Mouse (Mus musculus): ENCODE measurements at regions not wholly inside any gene's neighbourhood (a gene's known extent, or its start where the extent isn't known, plus 50 kb on each side); places are given as distances from the start of the nearest gene placed in this dataset.

- TF ChIP-seq CTCF (conservative IDR thresholded peaks at IDR 0.05; ENCODE audit: low read length) (no peak), POU5F1 (IDR thresholded peaks at IDR 0.05; ENCODE audit: borderline replicate concordance, low read length) (no peak), NANOG (IDR thresholded peaks at IDR 0.05; ENCODE audit: borderline replicate concordance, low read length) (no peak)
- no peaks in the 10 kb centered on the region for H3K36me3 ChIP-seq (ENCODE audit: insufficient read depth, low read length)
- H3K27me3 ChIP-seq (ENCODE audit: insufficient read depth, low read length), result no peaks in the 10 kb centered on the region
- H3K9me3 ChIP-seq (ENCODE audit: low read length), result no peaks in the 10 kb centered on the region
- no peaks in the 10 kb centered on the region for H3K4me1 ChIP-seq (replicated peaks; ENCODE audit: low read depth, low read length)
- no peak overlapping the region for H3K4me3 ChIP-seq (replicated peaks; ENCODE audit: low read length)
These were observed 54.7 kb upstream of the Cpne8 start for GRCm38 (mm10) chr15:90733891-90734290.

Measured in E14TG2a.4 (cell line).